Mouse (Mus musculus): ENCODE data around the gene Olfr372. TPM values are rescaled to one million over a fixed set of nuclear protein-coding genes. Genes with fewer than 3 reads are reported as not detected.
"Not testable (repeated sequence)": the region's sequence is repeated elsewhere in the genome, so short reads cannot be mapped to it uniquely, and the experiment has no call there.

Gene Olfr372
- polyA plus RNA-seq (2014; fragmentation: Nextera tagmentation; extraction: Ambion mirVana), result not detected in 2 replicates

GRCm38 (mm10) chr8:72040918-72041317 is at the start of gene Olfr372:
Gene Olfr372 (plus strand): TSS chr8:72041218.
- H3K9ac ChIP-seq (ENCODE audit: low read length); H3K27me3 ChIP-seq (ENCODE audit: control insufficient read depth, insufficient read depth, low read length); H3K9me3 ChIP-seq (ENCODE audit: control insufficient read depth, low read length); H3K36me3 ChIP-seq (ENCODE audit: control insufficient read depth, insufficient read depth, low read length); H3K4me2 ChIP-seq (ENCODE audit: low read depth); H3K4me1 ChIP-seq (ENCODE audit: control insufficient read depth, insufficient read depth, low read length); H3K27ac ChIP-seq (ENCODE audit: low read depth, low read length); ATAC-seq (ENCODE audit: insufficient read depth, low FRiP score, low TSS enrichment); H3K4me3 ChIP-seq (ENCODE audit: low read depth, low read length); DNase-seq (ENCODE audit: low spot score): not testable (repeated sequence)
- 86% methylated on average over 4 of the region's 4 CpGs for WGBS

GRCm38 (mm10) chr8:71999434-71999833 is 41.6 kb upstream of the Olfr372 start:
- H3K27ac ChIP-seq (ENCODE audit: low read depth, low read length), result no peak overlapping the region
- H3K36me3 ChIP-seq (ENCODE audit: control insufficient read depth, insufficient read depth, low read length), result no peaks in the 10 kb centered on the region
- no peak overlapping the region for H3K4me3 ChIP-seq (ENCODE audit: low read depth, low read length)
- H3K4me1 ChIP-seq (ENCODE audit: control insufficient read depth, insufficient read depth, low read length), result no peaks in the 10 kb centered on the region
- no peaks in the 10 kb centered on the region for H3K9me3 ChIP-seq (ENCODE audit: control insufficient read depth, low read length)
- ATAC-seq (ENCODE audit: insufficient read depth, low FRiP score, low TSS enrichment) (no peak), DNase-seq (ENCODE audit: low spot score) (no peak)
- WGBS, result 93% methylated on average over 1 of the region's 1 CpGs
- no peak overlapping the region for H3K9ac ChIP-seq (ENCODE audit: low read length)
- no peak overlapping the region for H3K4me2 ChIP-seq (ENCODE audit: low read depth)
- H3K27me3 ChIP-seq (ENCODE audit: control insufficient read depth, insufficient read depth, low read length), result no peaks in the 10 kb centered on the region

- no peak overlapping the region for H3K27ac ChIP-seq (ENCODE audit: low read depth, low read length)
- H3K4me1 ChIP-seq (ENCODE audit: control insufficient read depth, insufficient read depth, low read length), result no peaks in the 10 kb centered on the region
- H3K4me3 ChIP-seq (ENCODE audit: low read depth, low read length), result no peak overlapping the region
- H3K9me3 ChIP-seq (ENCODE audit: control insufficient read depth, low read length), result no peaks in the 10 kb centered on the region
- ATAC-seq (ENCODE audit: insufficient read depth, low FRiP score, low TSS enrichment), result no peak
- 71% methylated on average over 3 of the region's 3 CpGs for WGBS
- H3K9ac ChIP-seq (ENCODE audit: low read length), result no peak overlapping the region
- H3K36me3 ChIP-seq (ENCODE audit: control insufficient read depth, insufficient read depth, low read length), result no peaks in the 10 kb centered on the region
- H3K27me3 ChIP-seq (ENCODE audit: control insufficient read depth, insufficient read depth, low read length), result no peaks in the 10 kb centered on the region
- H3K4me2 ChIP-seq (ENCODE audit: low read depth), result no peak overlapping the region
- no peak for DNase-seq (ENCODE audit: low spot score)
These were observed 40.8 kb upstream of the Olfr372 start for GRCm38 (mm10) chr8:72000223-72000622.

- no peaks in the 10 kb centered on the region for H3K4me1 ChIP-seq (ENCODE audit: control insufficient read depth, insufficient read depth, low read length)
- H3K4me2 ChIP-seq (ENCODE audit: low read depth), result no peak overlapping the region
- H3K9me3 ChIP-seq (ENCODE audit: control insufficient read depth, low read length), result no peaks in the 10 kb centered on the region
- no peak overlapping the region for H3K4me3 ChIP-seq (ENCODE audit: low read depth, low read length)
- no peak overlapping the region for H3K9ac ChIP-seq (ENCODE audit: low read length)
- H3K36me3 ChIP-seq (ENCODE audit: control insufficient read depth, insufficient read depth, low read length), result no peaks in the 10 kb centered on the region
- no peak overlapping the region for H3K27ac ChIP-seq (ENCODE audit: low read depth, low read length)
- DNase-seq (ENCODE audit: low spot score) (no peak), ATAC-seq (ENCODE audit: insufficient read depth, low FRiP score, low TSS enrichment) (no peak)
- H3K27me3 ChIP-seq (ENCODE audit: control insufficient read depth, insufficient read depth, low read length), result no peaks in the 10 kb centered on the region
These were observed 38.1 kb upstream of the Olfr372 start for GRCm38 (mm10) chr8:72002942-72003341.

- H3K4me1 ChIP-seq (ENCODE audit: control insufficient read depth, insufficient read depth, low read length), result no peaks in the 10 kb centered on the region
- no peak overlapping the region for H3K4me2 ChIP-seq (ENCODE audit: low read depth)
- DNase-seq (ENCODE audit: low spot score) (no peak), ATAC-seq (ENCODE audit: insufficient read depth, low FRiP score, low TSS enrichment) (no peak)
- H3K4me3 ChIP-seq (ENCODE audit: low read depth, low read length), result no peak overlapping the region
- WGBS, result 81% methylated on average over 3 of the region's 3 CpGs
- no peak overlapping the region for H3K27ac ChIP-seq (ENCODE audit: low read depth, low read length)
- H3K27me3 ChIP-seq (ENCODE audit: control insufficient read depth, insufficient read depth, low read length), result no peaks in the 10 kb centered on the region
- no peaks in the 10 kb centered on the region for H3K36me3 ChIP-seq (ENCODE audit: control insufficient read depth, insufficient read depth, low read length)
- H3K9ac ChIP-seq (ENCODE audit: low read length), result no peak overlapping the region
- no peaks in the 10 kb centered on the region for H3K9me3 ChIP-seq (ENCODE audit: control insufficient read depth, low read length)
These were observed 35.1 kb upstream of the Olfr372 start for GRCm38 (mm10) chr8:72005912-72006311.

- DNase-seq (ENCODE audit: low spot score), result no peak
- H3K9me3 ChIP-seq (ENCODE audit: control insufficient read depth, low read length), result no peaks in the 10 kb centered on the region
- no peaks in the 10 kb centered on the region for H3K4me1 ChIP-seq (ENCODE audit: control insufficient read depth, insufficient read depth, low read length)
- H3K27me3 ChIP-seq (ENCODE audit: control insufficient read depth, insufficient read depth, low read length), result no peaks in the 10 kb centered on the region
- no peak overlapping the region for H3K4me2 ChIP-seq (ENCODE audit: low read depth)
- no peak for ATAC-seq (ENCODE audit: insufficient read depth, low FRiP score, low TSS enrichment)
- H3K9ac ChIP-seq (ENCODE audit: low read length), result no peak overlapping the region
- WGBS, result 70% methylated on average over 1 of the region's 1 CpGs
- H3K36me3 ChIP-seq (ENCODE audit: control insufficient read depth, insufficient read depth, low read length), result no peaks in the 10 kb centered on the region
- H3K4me3 ChIP-seq (ENCODE audit: low read depth, low read length), result no peak overlapping the region
- no peak overlapping the region for H3K27ac ChIP-seq (ENCODE audit: low read depth, low read length)
These were observed 34.3 kb upstream of the Olfr372 start for GRCm38 (mm10) chr8:72006763-72007162.

- Histone ChIP-seq H3K27me3 (ENCODE audit: control insufficient read depth, insufficient read depth, low read length) (no peaks in the 10 kb centered on the region), H3K4me3 (ENCODE audit: low read depth, low read length) (no peak overlapping the region), H3K36me3 (ENCODE audit: control insufficient read depth, insufficient read depth, low read length) (no peaks in the 10 kb centered on the region), H3K4me2 (ENCODE audit: low read depth) (no peak overlapping the region), H3K4me1 (ENCODE audit: control insufficient read depth, insufficient read depth, low read length) (no peaks in the 10 kb centered on the region), H3K27ac (ENCODE audit: low read depth, low read length) (no peak overlapping the region), H3K9me3 (ENCODE audit: control insufficient read depth, low read length) (no peaks in the 10 kb centered on the region), H3K9ac (ENCODE audit: low read length) (no peak overlapping the region)
- ATAC-seq (ENCODE audit: insufficient read depth, low FRiP score, low TSS enrichment) (no peak), DNase-seq (ENCODE audit: low spot score) (no peak)
- 71% methylated on average over 3 of the region's 3 CpGs for WGBS
These were observed 32.8 kb upstream of the Olfr372 start for GRCm38 (mm10) chr8:72008134-72008641.

GRCm38 (mm10) chr8:72009473-72009872 is 31.5 kb upstream of the Olfr372 start, which contains the start of gene Cyp4f18:
Gene Cyp4f18 (minus strand): TSS chr8:72009626.
- DNase-seq (ENCODE audit: low spot score) (no peak), ATAC-seq (ENCODE audit: insufficient read depth, low FRiP score, low TSS enrichment) (no peak)
- Histone ChIP-seq H3K36me3 (ENCODE audit: control insufficient read depth, insufficient read depth, low read length) (no peaks in the 10 kb centered on the region), H3K4me2 (ENCODE audit: low read depth) (no peak within 1 kb of the TSS), H3K4me3 (ENCODE audit: low read depth, low read length) (no peak within 1 kb of the TSS), H3K4me1 (ENCODE audit: control insufficient read depth, insufficient read depth, low read length) (no peaks in the 10 kb centered on the region), H3K9me3 (ENCODE audit: control insufficient read depth, low read length) (no peaks in the 10 kb centered on the region), H3K27me3 (ENCODE audit: control insufficient read depth, insufficient read depth, low read length) (no peaks in the 10 kb centered on the region), H3K9ac (ENCODE audit: low read length) (no peak within 1 kb of the TSS), H3K27ac (ENCODE audit: low read depth, low read length) (no peak within 1 kb of the TSS)
- 67% methylated on average over 3 of the region's 3 CpGs for WGBS

- H3K27me3 ChIP-seq (ENCODE audit: control insufficient read depth, insufficient read depth, low read length); H3K4me1 ChIP-seq (ENCODE audit: control insufficient read depth, insufficient read depth, low read length); H3K9me3 ChIP-seq (ENCODE audit: control insufficient read depth, low read length); ATAC-seq (ENCODE audit: insufficient read depth, low FRiP score, low TSS enrichment); DNase-seq (ENCODE audit: low spot score); H3K4me3 ChIP-seq (ENCODE audit: low read depth, low read length); H3K4me2 ChIP-seq (ENCODE audit: low read depth); H3K27ac ChIP-seq (ENCODE audit: low read depth, low read length); H3K9ac ChIP-seq (ENCODE audit: low read length); H3K36me3 ChIP-seq (ENCODE audit: control insufficient read depth, insufficient read depth, low read length): not testable (repeated sequence)
- WGBS, result 73% methylated on average over 6 of the region's 6 CpGs
These were observed 27.4 kb upstream of the Olfr372 start for GRCm38 (mm10) chr8:72013506-72014228.

All from neural tube, embryonic 11.5 days (tissue).